Mouse (Mus musculus) heart, embryonic 10.5 days (tissue): ENCODE data around the gene Tnfaip8l2. TPM values are rescaled to one million over a fixed set of nuclear protein-coding genes. Genes with fewer than 3 reads are reported as not detected.

Experiments used
- DNase-seq: peaks from one replicate; pipeline ENCODE4 v3.0.0-alpha.2; 2017; ENCODE audit warnings: low spot score
- H3K27ac ChIP-seq: fragments of 300-500 bp; sonication (generic); 2 replicates; pipeline ENCODE4 v1.5.1; 2016; ENCODE audit warnings: mild to moderate bottlenecking
- H3K27me3 ChIP-seq: fragments of 300-500 bp; sonication (generic); 2 replicates; pipeline ENCODE4 v1.6.1; 2016; ENCODE audit warnings: mild to moderate bottlenecking; ENCODE audit not compliant: poor library complexity, insufficient read depth, severe bottlenecking
- H3K36me3 ChIP-seq: fragments of 300-500 bp; sonication (generic); 2 replicates; pipeline ENCODE4 v1.6.1; 2016; ENCODE audit warnings: mild to moderate bottlenecking, moderate library complexity
- H3K4me1 ChIP-seq: fragments of 300-500 bp; sonication (generic); 2 replicates; pipeline ENCODE4 v1.6.1; 2016; ENCODE audit warnings: mild to moderate bottlenecking
- H3K4me3 ChIP-seq: fragments of 300-500 bp; sonication (generic); 2 replicates; pipeline ENCODE4 v1.5.1; 2016; ENCODE audit warnings: mild to moderate bottlenecking, moderate library complexity
- H3K9me3 ChIP-seq: fragments of 300-500 bp; sonication (generic); 2 replicates; pipeline ENCODE4 v1.6.1; 2016; ENCODE audit warnings: mild to moderate bottlenecking, moderate library complexity
- WGBS: fragments of 180-500 bp; shearing (Covaris S2); methylation state at CpG from one replicate; pipeline ENCODE4 v1.1.7; 2016; 5-methylcytosine and 5-hydroxymethylcytosine counted together
- polyA plus RNA-seq: library from polyadenylated mRNA; unstranded; fragments of >200 nt; fragmentation: Nextera tagmentation; extraction: Ambion mirVana; gene quantifications from 2 replicates; pipeline ENCODE4 v1.2.1, GENCODE M21; 2016

Tnfaip8l2 gene
- polyA plus RNA-seq, 1 experiment from 2014 or later = 1.2 TPM

- DNase-seq = no peak
- H3K9me3 ChIP-seq = no peaks in the 10 kb centered on the region
- H3K4me3 ChIP-seq = no peak overlapping the region
- peaks cover 21% of the 10 kb centered on the region for H3K4me1 ChIP-seq
- WGBS = 84% methylated on average over 6 of the region's 6 CpGs
- H3K27me3 ChIP-seq = peaks cover 77% of the 10 kb centered on the region
- H3K27ac ChIP-seq = no peak overlapping the region
- peaks cover 57% of the 10 kb centered on the region for H3K36me3 ChIP-seq
Observed at GRCm38 (mm10) chr3:95171105-95171504, 28.9 kb upstream of the Tnfaip8l2 start.

- Histone ChIP-seq H3K36me3 (peaks cover 62% of the 10 kb centered on the region), H3K4me1 (peaks cover 21% of the 10 kb centered on the region), H3K27me3 (peaks cover 74% of the 10 kb centered on the region), H3K9me3 (no peaks in the 10 kb centered on the region), H3K4me3 (no peak overlapping the region), H3K27ac (no peak overlapping the region)
- WGBS = 83% methylated on average over 10 of the region's 10 CpGs
- no peak for DNase-seq
Observed at GRCm38 (mm10) chr3:95169996-95170395, 27.8 kb upstream of the Tnfaip8l2 start.

GRCm38 (mm10) chr3:95164840-95165239, 22.7 kb upstream of the Tnfaip8l2 start:
- Histone ChIP-seq H3K9me3 (no peaks in the 10 kb centered on the region), H3K4me3 (no peak overlapping the region), H3K27ac (no peak overlapping the region), H3K4me1 (peaks cover 40% of the 10 kb centered on the region), H3K27me3 (peaks cover 45% of the 10 kb centered on the region), H3K36me3 (peaks cover 33% of the 10 kb centered on the region)
- 69% methylated on average over 5 of the region's 5 CpGs for WGBS
- DNase-seq = no peak

GRCm38 (mm10) chr3:95164256-95164550, 22.0 kb upstream of the Tnfaip8l2 start:
- Histone ChIP-seq H3K27ac (no peak overlapping the region), H3K36me3 (peaks cover 27% of the 10 kb centered on the region), H3K4me1 (peaks cover 44% of the 10 kb centered on the region), H3K27me3 (peaks cover 39% of the 10 kb centered on the region), H3K9me3 (no peaks in the 10 kb centered on the region), H3K4me3 (no peak overlapping the region)
- no peak for DNase-seq
- WGBS = 76% methylated on average over 5 of the region's 5 CpGs

GRCm38 (mm10) chr3:95163419-95164255, 21.5 kb upstream of the Tnfaip8l2 start:
- Histone ChIP-seq H3K27ac (peak overlapping the region; percentile 13; the same call in 1 of the 2 replicates), H3K4me3 (no peak overlapping the region), H3K9me3 (no peaks in the 10 kb centered on the region), H3K27me3 (peaks cover 33% of the 10 kb centered on the region), H3K4me1 (peaks cover 44% of the 10 kb centered on the region), H3K36me3 (peaks cover 26% of the 10 kb centered on the region)
- peak; percentile 68 for DNase-seq
- WGBS = 37% methylated on average over 11 of the region's 11 CpGs

- 46% methylated on average over 2 of the region's 2 CpGs for WGBS
- peaks cover 16% of the 10 kb centered on the region for H3K36me3 ChIP-seq
- H3K9me3 ChIP-seq = no peaks in the 10 kb centered on the region
- peak; percentile 61 for DNase-seq
- H3K4me3 ChIP-seq = peak overlapping the region; percentile 87; the same call in 1 of the 2 replicates
- H3K4me1 ChIP-seq = peaks cover 44% of the 10 kb centered on the region
- peaks cover 20% of the 10 kb centered on the region for H3K27me3 ChIP-seq
- no peak overlapping the region for H3K27ac ChIP-seq
Observed at GRCm38 (mm10) chr3:95162345-95162628, 20.1 kb upstream of the Tnfaip8l2 start.

- Histone ChIP-seq H3K9me3 (no peaks in the 10 kb centered on the region), H3K27me3 (peaks cover 19% of the 10 kb centered on the region), H3K4me3 (peak overlapping the region; percentile 87), H3K27ac (peak overlapping the region; percentile 77), H3K4me1 (peaks cover 44% of the 10 kb centered on the region), H3K36me3 (peaks cover 11% of the 10 kb centered on the region; the same call in 1 of the 2 replicates)
- peak; percentile 73 for DNase-seq
- 11% methylated on average over 9 of the region's 9 CpGs for WGBS
Observed at GRCm38 (mm10) chr3:95161618-95162344, 19.6 kb upstream of the Tnfaip8l2 start.

GRCm38 (mm10) chr3:95161041-95161551, 18.9 kb upstream of the Tnfaip8l2 start:
- H3K27ac ChIP-seq = peak overlapping the region; percentile 77
- peak; percentile 76 for DNase-seq

GRCm38 (mm10) chr3:95159987-95160963, 18.1 kb upstream of the Tnfaip8l2 start, which contains the start of gene Sema6c:
Sema6c (plus strand) TSS chr3:95160457.
- DNase-seq = peak; percentile 96
- under 1% methylated on average over 66 of the region's 66 CpGs for WGBS

More at GRCm38 (mm10) chr3:95161041-95161551, 18.9 kb upstream of the Tnfaip8l2 start:
- H3K36me3 ChIP-seq = peaks cover 11% of the 10 kb centered on the region; the same call in 1 of the 2 replicates
- peaks cover 19% of the 10 kb centered on the region for H3K27me3 ChIP-seq
- peak overlapping the region; percentile 87 for H3K4me3 ChIP-seq
- H3K4me1 ChIP-seq = peaks cover 44% of the 10 kb centered on the region
- H3K9me3 ChIP-seq = no peaks in the 10 kb centered on the region
- under 1% methylated on average over 30 of the region's 30 CpGs for WGBS

GRCm38 (mm10) chr3:95159511-95159986, 17.4 kb upstream of the Tnfaip8l2 start:
- no peak for DNase-seq
- Histone ChIP-seq H3K27ac (peak overlapping the region; percentile 77; the same call in 1 of the 2 replicates), H3K4me3 (peak overlapping the region; percentile 87), H3K9me3 (no peaks in the 10 kb centered on the region), H3K36me3 (0 out of 2 replicates have a peak, but pooled peaks cover 4% of the 10 kb centered on the region), H3K27me3 (peaks cover 19% of the 10 kb centered on the region), H3K4me1 (peaks cover 42% of the 10 kb centered on the region)
- WGBS = 11% methylated on average over 8 of the region's 8 CpGs

More at GRCm38 (mm10) chr3:95159987-95160963, 18.1 kb upstream of the Tnfaip8l2 start, which contains the start of gene Sema6c:
- peak within 1 kb of the TSS; percentile 87 for H3K4me3 ChIP-seq
- H3K4me1 ChIP-seq = peaks cover 44% of the 10 kb centered on the region
- H3K27me3 ChIP-seq = peaks cover 19% of the 10 kb centered on the region
- H3K9me3 ChIP-seq = no peaks in the 10 kb centered on the region
- H3K27ac ChIP-seq = peak within 1 kb of the TSS; percentile 77
- H3K36me3 ChIP-seq = 0 out of 2 replicates have a peak, but pooled peaks cover 5% of the 10 kb centered on the region

GRCm38 (mm10) chr3:95153874-95154273, 11.7 kb upstream of the Tnfaip8l2 start:
- 49% methylated on average over 4 of the region's 4 CpGs for WGBS
- no peaks in the 10 kb centered on the region for H3K27me3 ChIP-seq
- H3K27ac ChIP-seq = no peak overlapping the region
- no peaks in the 10 kb centered on the region for H3K9me3 ChIP-seq
- DNase-seq = no peak
- H3K36me3 ChIP-seq = no peaks in the 10 kb centered on the region
- no peak overlapping the region for H3K4me3 ChIP-seq
- H3K4me1 ChIP-seq = no peaks in the 10 kb centered on the region

GRCm38 (mm10) chr3:95147924-95148323, 5.8 kb upstream of the Tnfaip8l2 start:
- no peak for DNase-seq
- Histone ChIP-seq H3K27me3 (no peaks in the 10 kb centered on the region), H3K36me3 (no peaks in the 10 kb centered on the region), H3K9me3 (no peaks in the 10 kb centered on the region), H3K4me3 (no peak overlapping the region), H3K27ac (no peak overlapping the region), H3K4me1 (no peaks in the 10 kb centered on the region)
- WGBS = 62% methylated on average over 3 of the region's 3 CpGs
